Mouse (Mus musculus) CD8-positive naive resting alpha-beta T cell, adult 2 months (primary cell): ENCODE measurements around the gene Gm11111.

Experiments used
- DNase-seq, 2 experiments: peaks; one replicate each; pipeline ENCODE4 v3.0.0; 2022; ENCODE audit warnings: low read depth in 2 of 2, low spot score in 2 of 2

Gm11111 gene

DNA sequence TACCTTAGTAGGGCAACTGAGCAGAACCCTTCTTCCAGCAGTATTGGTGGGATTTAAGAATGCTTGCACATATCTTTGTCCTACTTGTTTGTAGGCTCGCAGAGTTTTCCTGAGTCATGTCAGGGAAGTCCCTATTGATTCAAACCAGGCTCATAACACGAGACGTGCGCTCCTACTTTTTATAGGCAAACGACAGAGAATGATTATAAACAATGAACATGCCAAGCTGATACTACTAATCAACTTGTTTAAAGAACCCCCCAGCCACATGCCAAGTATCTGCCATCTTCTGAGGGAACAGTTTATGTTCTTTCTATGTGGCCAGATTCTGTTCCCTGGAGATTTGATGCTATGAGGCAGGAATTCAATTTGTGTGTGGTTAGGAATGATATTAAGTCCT is 28.3 kb downstream of the Gm11111 start:
- no peak for DNase-seq

GRCm38 (mm10) chr5:98582051-98582450 is 29.6 kb downstream of the Gm11111 start:
- no peak for DNase-seq

GRCm38 (mm10) chr5:98585915-98586314 is 33.4 kb downstream of the Gm11111 start:
- no peak for DNase-seq
